Mouse (Mus musculus) heart, embryonic 14.5 days (tissue): ENCODE data around the gene Fam19a5. TPM values are rescaled to one million over a fixed set of nuclear protein-coding genes. Genes with fewer than 3 reads are reported as not detected.

Experiments used
- microRNA-seq: library from miRNA; unstranded; fragments of <30 nt; microRNA quantifications from one replicate; pipeline ENCODE4, GENCODE M21; 2016
- polyA plus RNA-seq: library from polyadenylated mRNA; unstranded; fragments of >200 nt; fragmentation: Nextera tagmentation; extraction: Ambion mirVana; gene quantifications from 2 replicates; pipeline ENCODE4 v1.2.1, GENCODE M21; 2014

Fam19a5 gene
- polyA plus RNA-seq, 1 experiment from 2014 or later, result 0.57 TPM

Small RNA genes lying within 50 kb of the gene (microRNA-seq; reads per million reads assigned to microRNA genes)
- not detected for gene Mir6393
